Mouse (Mus musculus) limb, embryonic 11.5 days (tissue): Measurements from ENCODE around the gene Elmod1. TPM values are rescaled to one million over a fixed set of nuclear protein-coding genes. Genes with fewer than 3 reads are reported as not detected.

Experiments
- ATAC-seq: fragments of 200-750 bp; cut with Nextera tagmentation; 2 replicates; pipeline ENCODE4 v1.8.0; 2017; ENCODE audit warnings: low read depth; ENCODE audit not compliant: insufficient number of reproducible peaks, low FRiP score, low TSS enrichment
- DNase-seq: peaks from one replicate; pipeline ENCODE4 v3.0.0-alpha.2; 2015; ENCODE audit warnings: low spot score
- H3K27ac ChIP-seq: fragments of 300-500 bp; sonication (generic); replicated peaks from 2 replicates; pipeline ENCODE4 v1.5.1; 2014; ENCODE audit warnings: low read depth, mild to moderate bottlenecking, low read length
- H3K27me3 ChIP-seq: fragments of 300-500 bp; sonication (generic); 2 replicates; pipeline ENCODE4 v1.6.1; 2014; ENCODE audit warnings: mild to moderate bottlenecking, low read length, mixed read lengths; ENCODE audit not compliant: control insufficient read depth, insufficient read depth
- H3K36me3 ChIP-seq: fragments of 300-500 bp; sonication (generic); 2 replicates; pipeline ENCODE4 v1.6.1; 2014; ENCODE audit warnings: mild to moderate bottlenecking, low read length, moderate library complexity, mixed read lengths; ENCODE audit not compliant: control insufficient read depth, insufficient read depth
- H3K4me1 ChIP-seq: fragments of 300-500 bp; sonication (generic); 2 replicates; pipeline ENCODE4 v1.6.1; 2014; ENCODE audit warnings: low read length, mixed read lengths; ENCODE audit not compliant: control insufficient read depth, insufficient read depth
- H3K4me2 ChIP-seq: fragments of 300-500 bp; sonication (generic); 2 replicates; pipeline ENCODE4 v1.6.1; 2014; ENCODE audit warnings: low read depth, mild to moderate bottlenecking, moderate library complexity; ENCODE audit not compliant: severe bottlenecking
- H3K4me3 ChIP-seq: fragments of 300-500 bp; sonication (generic); 2 replicates; pipeline ENCODE4 v1.5.1; 2014; ENCODE audit warnings: low read depth, low read length
- H3K9ac ChIP-seq: fragments of 300-500 bp; sonication (generic); 2 replicates; pipeline ENCODE4 v1.6.1; 2014; ENCODE audit warnings: mild to moderate bottlenecking, low read length
- H3K9me3 ChIP-seq: fragments of 300-500 bp; sonication (generic); 2 replicates; pipeline ENCODE4 v1.6.1; 2016; ENCODE audit warnings: low read length; ENCODE audit not compliant: control insufficient read depth
- WGBS: fragments of 180-500 bp; shearing (Covaris S2); extraction: QIAGEN DNeasy Blood & Tissue Kit; methylation state at CpG from one replicate; pipeline ENCODE4 v1.1.7; 2014; 5-methylcytosine and 5-hydroxymethylcytosine counted together
- polyA plus RNA-seq: library from polyadenylated mRNA; unstranded; fragments of >200 nt; fragmentation: Nextera tagmentation; extraction: Ambion mirVana; gene quantifications from 2 replicates; pipeline ENCODE4 v1.2.1, GENCODE M21; 2014

Gene Elmod1
- polyA plus RNA-seq, 1 experiment from 2014 or later = 0.29 TPM

DNA sequence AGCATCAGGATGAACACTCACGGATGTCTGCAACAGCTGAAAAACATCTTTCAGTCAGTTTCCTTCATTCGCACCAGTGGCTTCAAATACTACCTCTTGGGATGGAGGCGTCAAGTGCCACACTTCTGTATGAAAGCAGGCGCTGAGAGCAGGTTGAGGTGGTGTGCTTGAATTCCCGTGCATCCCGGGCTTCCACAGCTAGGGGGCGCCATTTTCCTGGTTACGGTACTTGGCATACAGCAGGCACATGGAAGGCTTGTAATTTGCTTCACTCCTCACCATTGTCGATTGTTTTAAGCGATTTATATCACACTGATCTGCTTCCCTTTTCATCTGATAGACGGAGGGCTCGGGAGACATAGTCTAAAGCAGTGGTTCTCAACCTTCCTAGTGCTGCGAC is 40.9 kb downstream of the Elmod1 start:
- no peaks in the 10 kb centered on the region for H3K36me3 ChIP-seq

DNA sequence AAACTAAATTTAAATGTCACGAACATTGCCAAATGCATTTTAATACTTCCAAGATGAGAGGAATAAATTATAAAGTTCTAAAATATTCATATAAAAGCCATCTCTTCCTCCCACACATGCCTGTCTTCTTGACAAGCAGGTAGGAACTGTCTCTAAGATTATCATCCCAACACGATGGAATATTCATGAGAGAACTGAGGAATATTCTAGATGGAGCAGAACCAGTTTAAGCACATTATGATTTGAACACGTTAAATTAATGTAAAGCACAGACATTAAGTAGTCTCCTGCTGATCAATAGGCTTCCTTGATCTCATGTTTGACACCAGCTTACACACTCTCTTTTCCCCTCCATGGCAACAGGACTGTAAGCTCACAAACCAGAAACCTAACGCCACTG is 41.7 kb downstream of the Elmod1 start:
- 84% methylated on average over 4 of the region's 4 CpGs for WGBS

More for the DNA sequence above, 40.9 kb downstream of the Elmod1 start:
- Histone ChIP-seq H3K4me1 (no peaks in the 10 kb centered on the region), H3K27ac (no peak overlapping the region), H3K9me3 (no peaks in the 10 kb centered on the region), H3K27me3 (no peaks in the 10 kb centered on the region), H3K9ac (no peak overlapping the region), H3K4me3 (no peak overlapping the region), H3K4me2 (no peak overlapping the region)
- no peak for ATAC-seq
- DNase-seq = peak; percentile 80
- WGBS = 62% methylated on average over 13 of the region's 13 CpGs

GRCm38 (mm10) chr9:53930906-53931305 is 44.2 kb downstream of the Elmod1 start:
- DNase-seq (no peak), ATAC-seq (no peak)
- H3K9ac ChIP-seq = no peak overlapping the region
- no peaks in the 10 kb centered on the region for H3K4me1 ChIP-seq
- no peaks in the 10 kb centered on the region for H3K27me3 ChIP-seq
- H3K4me2 ChIP-seq = no peak overlapping the region
- no peaks in the 10 kb centered on the region for H3K9me3 ChIP-seq
- WGBS = 16% methylated on average over 7 of the region's 7 CpGs
- H3K36me3 ChIP-seq = no peaks in the 10 kb centered on the region
- no peak overlapping the region for H3K27ac ChIP-seq
- no peak overlapping the region for H3K4me3 ChIP-seq

More for the DNA sequence above, 41.7 kb downstream of the Elmod1 start:
- no peaks in the 10 kb centered on the region for H3K9me3 ChIP-seq
- H3K27ac ChIP-seq = no peak overlapping the region
- ATAC-seq = no peak
- no peaks in the 10 kb centered on the region for H3K4me1 ChIP-seq
- H3K36me3 ChIP-seq = no peaks in the 10 kb centered on the region
- no peak overlapping the region for H3K4me2 ChIP-seq
- H3K27me3 ChIP-seq = no peaks in the 10 kb centered on the region
- H3K4me3 ChIP-seq = no peak overlapping the region
- H3K9ac ChIP-seq = no peak overlapping the region
- DNase-seq = no peak

- H3K4me1 ChIP-seq = no peaks in the 10 kb centered on the region
- no peak for ATAC-seq
These were observed 54.0 kb downstream of the Elmod1 start for GRCm38 (mm10) chr9:53921061-53921460.

GRCm38 (mm10) chr9:53915929-53916721 is 59.0 kb downstream of the Elmod1 start:
- H3K9ac ChIP-seq = no peak overlapping the region
- no peaks in the 10 kb centered on the region for H3K4me1 ChIP-seq
- no peaks in the 10 kb centered on the region for H3K36me3 ChIP-seq
- ATAC-seq = no peak
- H3K4me3 ChIP-seq = no peak overlapping the region
- no peak overlapping the region for H3K4me2 ChIP-seq
- 75% methylated on average over 10 of the region's 10 CpGs for WGBS
- H3K27ac ChIP-seq = no peak overlapping the region
- no peaks in the 10 kb centered on the region for H3K27me3 ChIP-seq
- no peaks in the 10 kb centered on the region for H3K9me3 ChIP-seq
- no peak for DNase-seq

More at GRCm38 (mm10) chr9:53921061-53921460, 54.0 kb downstream of the Elmod1 start:
- Histone ChIP-seq H3K4me2 (no peak overlapping the region), H3K27me3 (no peaks in the 10 kb centered on the region), H3K4me3 (no peak overlapping the region), H3K9ac (no peak overlapping the region), H3K27ac (no peak overlapping the region), H3K36me3 (no peaks in the 10 kb centered on the region), H3K9me3 (no peaks in the 10 kb centered on the region)
- DNase-seq = no peak
- WGBS = 94% methylated on average over 1 of the region's 1 CpGs

- H3K9me3 ChIP-seq = no peaks in the 10 kb centered on the region
- H3K27ac ChIP-seq = no peak overlapping the region
- no peak overlapping the region for H3K4me2 ChIP-seq
- no peak for DNase-seq
- no peak for ATAC-seq
- H3K36me3 ChIP-seq = no peaks in the 10 kb centered on the region
- 80% methylated on average over 2 of the region's 2 CpGs for WGBS
- H3K4me1 ChIP-seq = no peaks in the 10 kb centered on the region
- no peak overlapping the region for H3K4me3 ChIP-seq
- no peaks in the 10 kb centered on the region for H3K27me3 ChIP-seq
- H3K9ac ChIP-seq = no peak overlapping the region
These were observed 64.3 kb downstream of the Elmod1 start for GRCm38 (mm10) chr9:53910823-53911222.

DNA sequence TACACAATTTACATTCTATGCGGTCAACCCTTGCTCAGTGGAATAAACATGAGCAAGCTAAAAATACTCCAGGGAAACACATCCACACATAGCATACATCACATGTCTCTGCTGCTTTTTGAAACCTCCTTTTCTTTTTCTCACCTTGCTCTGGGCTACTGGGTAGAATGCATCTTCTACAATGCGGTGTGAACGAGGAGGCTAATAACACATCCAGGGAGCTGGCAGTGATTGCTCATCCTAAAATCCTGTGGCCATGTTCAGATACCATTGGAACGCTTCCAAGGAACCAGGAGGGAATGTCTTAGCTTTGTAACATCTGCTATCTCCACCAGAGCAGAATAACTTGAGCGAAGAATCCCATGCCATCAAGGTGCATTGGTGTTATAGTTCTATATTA is 64.8 kb downstream of the Elmod1 start:
- 89% methylated on average over 5 of the region's 5 CpGs for WGBS
- Histone ChIP-seq H3K9me3 (no peaks in the 10 kb centered on the region), H3K27ac (no peak overlapping the region), H3K36me3 (no peaks in the 10 kb centered on the region), H3K27me3 (no peaks in the 10 kb centered on the region), H3K4me1 (no peaks in the 10 kb centered on the region), H3K4me3 (no peak overlapping the region), H3K4me2 (no peak overlapping the region), H3K9ac (no peak overlapping the region)
- DNase-seq = no peak
- no peak for ATAC-seq

- no peaks in the 10 kb centered on the region for H3K27me3 ChIP-seq
- H3K9ac ChIP-seq = no peak overlapping the region
- no peak overlapping the region for H3K27ac ChIP-seq
- no peak for ATAC-seq
- no peak for DNase-seq
- H3K4me3 ChIP-seq = no peak overlapping the region
- H3K4me2 ChIP-seq = no peak overlapping the region
- 89% methylated on average over 10 of the region's 10 CpGs for WGBS
- H3K36me3 ChIP-seq = no peaks in the 10 kb centered on the region
- H3K9me3 ChIP-seq = no peaks in the 10 kb centered on the region
- no peaks in the 10 kb centered on the region for H3K4me1 ChIP-seq
These were observed 68.3 kb downstream of the Elmod1 start for GRCm38 (mm10) chr9:53906798-53907197.

DNA sequence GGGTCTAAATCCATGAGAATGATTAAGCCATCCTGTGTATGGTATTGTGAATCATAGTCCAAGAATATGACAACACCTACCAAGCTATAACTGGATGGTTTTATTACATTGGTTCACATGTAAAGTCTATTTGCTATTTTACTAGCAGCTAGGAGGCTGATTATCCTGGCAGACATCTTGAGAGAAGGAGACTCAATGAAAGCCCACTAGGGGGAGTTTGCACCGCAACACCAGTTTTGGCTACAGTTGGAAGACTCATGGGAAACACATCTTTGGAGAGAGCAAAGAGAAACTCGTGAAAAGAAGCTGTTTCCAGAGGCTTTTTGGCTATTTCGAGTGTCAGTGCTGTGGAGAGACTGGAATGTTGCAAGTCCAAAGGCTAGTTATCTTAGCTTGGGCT is 69.7 kb downstream of the Elmod1 start:
- no peak overlapping the region for H3K27ac ChIP-seq
- no peak for ATAC-seq
- H3K9me3 ChIP-seq = no peaks in the 10 kb centered on the region
- H3K4me1 ChIP-seq = no peaks in the 10 kb centered on the region
- no peak overlapping the region for H3K4me2 ChIP-seq
- H3K4me3 ChIP-seq = no peak overlapping the region
- no peaks in the 10 kb centered on the region for H3K36me3 ChIP-seq
- H3K9ac ChIP-seq = no peak overlapping the region
- WGBS = 48% methylated on average over 3 of the region's 3 CpGs
- peak; percentile 22 for DNase-seq
- H3K27me3 ChIP-seq = no peaks in the 10 kb centered on the region
